Mouse (Mus musculus) liver, embryonic 14.5 days (tissue): ENCODE measurements around the gene Cdc42ep2.

ENCODE experiments used
- CTCF ChIP-seq: IDR thresholded peaks from 2 replicates; pipeline ENCODE4 v1.5.1; 2016; ENCODE audit warnings: antibody characterized with exemption, low read depth, control low read depth
- EP300 ChIP-seq: IDR thresholded peaks from 2 replicates; pipeline ENCODE4 v1.6.1; 2016; ENCODE audit warnings: antibody characterized with exemption, low read depth

GRCm38 (mm10) chr19:5950218-5950617 is 25.6 kb upstream of the Cdc42ep2 start:
- TF ChIP-seq EP300 = no peak
- no peak for TF ChIP-seq CTCF
